Mouse (Mus musculus) testis, adult 2 months (tissue): ENCODE results near the gene Usp47. TPM values are rescaled to one million over a fixed set of nuclear protein-coding genes. Genes with fewer than 3 reads are reported as not detected.

Experiments used
- H3K27ac ChIP-seq: fragments of 200-500 bp; 2 replicates; pipeline ENCODE4 v1.5.1; 2012; ENCODE audit warnings: low read depth, low read length; ENCODE audit not compliant: control insufficient read depth, insufficient read depth
- H3K27me3 ChIP-seq: fragments of 200-500 bp; 2 replicates; pipeline ENCODE4 v1.6.1; 2012; ENCODE audit warnings: mild to moderate bottlenecking, low read length, moderate library complexity; ENCODE audit not compliant: control insufficient read depth, insufficient read depth
- H3K36me3 ChIP-seq: fragments of 200-500 bp; 2 replicates; pipeline ENCODE4 v1.6.1; 2012; ENCODE audit warnings: mild to moderate bottlenecking, low read length; ENCODE audit not compliant: control insufficient read depth, insufficient read depth
- H3K4me1 ChIP-seq: fragments of 200-500 bp; 2 replicates; pipeline ENCODE4 v1.6.1; 2012; ENCODE audit warnings: low read length; ENCODE audit not compliant: control insufficient read depth, insufficient read depth
- H3K4me3 ChIP-seq: fragments of 200-500 bp; 2 replicates; pipeline ENCODE4 v1.5.1; 2012; ENCODE audit warnings: low read depth, mild to moderate bottlenecking, low read length, moderate library complexity, mixed read lengths; ENCODE audit not compliant: control insufficient read depth
- CTCF ChIP-seq: fragments of 200-500 bp; IDR thresholded peaks from 2 replicates; pipeline ENCODE4 v1.5.1; 2012; ENCODE audit warnings: low read depth, mild to moderate bottlenecking, inconsistent platforms, low read length, moderate library complexity; ENCODE audit not compliant: control insufficient read depth, insufficient read depth, insufficient replicate concordance
- POLR2A ChIP-seq: fragments of 200-500 bp; IDR thresholded peaks from 2 replicates; pipeline ENCODE4 v1.6.1; 2012; ENCODE audit warnings: low read depth, mild to moderate bottlenecking, inconsistent platforms, low read length, moderate library complexity; ENCODE audit not compliant: control insufficient read depth
- polyA plus RNA-seq: library from polyadenylated mRNA; depleted of rRNA; stranded (reverse); fragments of >200 nt; gene quantifications from 2 replicates; pipeline ENCODE4 v1.2.3, GENCODE M21; 2012

Gene Usp47
- polyA plus RNA-seq, 1 experiment, result 68.3 TPM

DNA sequence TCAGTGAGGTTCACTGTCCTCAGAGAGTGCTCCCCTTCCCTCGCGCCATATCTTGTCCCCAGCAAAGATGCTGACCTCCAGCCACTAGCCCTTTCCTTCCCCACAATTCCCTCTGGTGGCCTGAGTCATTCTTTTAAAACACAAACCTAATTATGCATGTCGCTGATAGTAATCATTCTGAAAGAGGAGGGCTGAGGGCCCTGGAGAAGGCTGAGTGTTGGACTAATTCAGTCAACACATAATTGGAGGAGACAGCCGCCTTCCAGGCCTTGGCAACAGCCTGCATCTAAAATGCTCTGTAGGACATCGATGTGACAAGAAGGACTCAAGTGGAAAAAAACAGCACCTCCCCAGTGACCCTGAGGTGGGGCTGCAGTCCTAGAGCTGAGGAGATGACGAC lies 106.5 kb downstream of the Usp47 start:
- Histone ChIP-seq H3K36me3 (no peaks in the 10 kb centered on the region), H3K4me1 (no peaks in the 10 kb centered on the region), H3K27me3 (no peaks in the 10 kb centered on the region), H3K27ac (no peak overlapping the region), H3K4me3 (no peak overlapping the region)
- TF ChIP-seq CTCF, result no peak
- no peak for TF ChIP-seq POLR2A

DNA sequence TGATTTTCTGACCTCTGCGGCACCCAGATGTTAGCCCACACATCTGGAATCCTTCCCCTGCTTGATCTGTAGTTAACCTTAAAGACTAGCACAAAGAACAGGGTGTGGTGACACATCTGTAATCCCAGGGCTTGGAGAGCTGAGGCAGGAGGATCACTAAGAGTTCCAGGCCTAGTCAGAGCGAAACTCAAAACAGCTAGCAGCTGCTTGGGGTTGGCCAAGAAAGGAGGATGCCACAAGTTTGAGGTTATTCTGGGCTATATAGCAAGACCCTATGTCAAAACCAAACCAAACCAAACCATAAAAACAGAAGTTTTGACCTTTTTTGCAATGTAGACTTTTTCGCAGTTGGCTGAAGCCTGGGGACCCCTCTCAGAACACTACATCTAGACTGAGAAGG lies 107.4 kb downstream of the Usp47 start:
- TF ChIP-seq POLR2A (no peak), CTCF (no peak)
- no peak overlapping the region for H3K27ac ChIP-seq
- no peak overlapping the region for H3K4me3 ChIP-seq
- H3K27me3 ChIP-seq, result no peaks in the 10 kb centered on the region
- no peaks in the 10 kb centered on the region for H3K36me3 ChIP-seq
- no peaks in the 10 kb centered on the region for H3K4me1 ChIP-seq

DNA sequence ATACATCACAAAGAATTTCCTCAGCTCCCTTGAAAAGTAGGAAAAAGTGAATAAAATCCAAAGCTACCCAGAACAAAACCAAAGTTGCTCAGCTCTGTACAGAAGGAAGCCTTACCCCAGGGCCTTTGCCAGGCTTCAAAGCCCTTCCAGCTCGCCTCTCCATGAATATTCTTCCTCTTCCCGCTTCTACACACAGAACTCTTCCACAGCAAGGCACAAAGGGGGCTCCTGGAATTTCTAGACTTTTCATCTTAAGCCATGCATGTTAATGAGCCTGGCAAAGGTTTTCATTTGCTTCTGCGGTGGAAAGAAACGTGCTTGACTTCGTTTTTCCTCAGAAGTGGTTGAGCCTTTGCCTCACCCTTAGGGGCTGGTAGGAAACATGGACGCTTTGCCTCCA lies 108.7 kb downstream of the Usp47 start:
- Histone ChIP-seq H3K27ac (no peak overlapping the region), H3K4me1 (no peaks in the 10 kb centered on the region), H3K36me3 (no peaks in the 10 kb centered on the region), H3K4me3 (no peak overlapping the region), H3K27me3 (no peaks in the 10 kb centered on the region)
- no peak for TF ChIP-seq CTCF
- no peak for TF ChIP-seq POLR2A

DNA sequence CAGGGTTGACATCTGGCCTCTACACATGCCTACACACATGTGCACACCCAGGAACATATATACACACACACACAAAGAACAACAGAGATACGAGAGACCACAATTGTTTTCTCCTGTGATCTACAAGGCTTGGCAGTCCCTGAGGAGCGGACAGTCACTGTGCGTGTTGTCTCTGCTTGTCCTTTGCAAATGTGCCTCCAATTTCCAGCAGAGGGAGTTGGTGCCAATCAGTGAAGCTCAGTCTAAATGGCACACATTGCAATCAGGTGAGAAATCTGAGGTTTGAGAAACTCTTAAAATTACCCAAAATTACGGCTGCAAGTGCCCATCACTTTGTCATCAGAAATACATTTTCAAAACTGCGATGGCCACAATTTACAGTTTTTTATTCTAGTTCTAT lies 110.0 kb downstream of the Usp47 start:
- H3K4me1 ChIP-seq, result no peaks in the 10 kb centered on the region
- H3K36me3 ChIP-seq, result no peaks in the 10 kb centered on the region
- TF ChIP-seq CTCF (no peak), POLR2A (no peak)
- H3K4me3 ChIP-seq, result no peak overlapping the region
- no peak overlapping the region for H3K27ac ChIP-seq
- no peaks in the 10 kb centered on the region for H3K27me3 ChIP-seq

DNA sequence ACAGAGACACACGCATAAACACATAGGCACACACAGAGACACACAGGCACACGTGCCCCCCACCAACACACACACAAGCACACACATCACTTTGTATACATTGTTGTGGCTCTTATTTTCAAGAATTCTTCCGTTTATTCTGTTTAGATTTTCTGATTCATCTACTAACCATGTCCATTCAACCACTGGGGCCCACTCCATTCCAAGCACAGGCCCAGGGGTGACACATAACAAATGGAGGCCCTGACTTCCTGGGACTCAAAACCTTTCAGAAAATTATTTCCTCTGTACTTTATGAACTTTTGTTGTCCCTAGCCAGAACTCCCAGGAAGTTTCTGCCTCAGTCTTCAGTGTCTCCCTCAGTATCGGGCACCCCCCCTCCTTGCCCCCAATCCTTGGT lies 111.9 kb downstream of the Usp47 start:
- H3K4me3 ChIP-seq, result no peak overlapping the region
- H3K27me3 ChIP-seq, result no peaks in the 10 kb centered on the region
- no peak overlapping the region for H3K27ac ChIP-seq
- TF ChIP-seq POLR2A (no peak), CTCF (no peak)
- H3K36me3 ChIP-seq, result no peaks in the 10 kb centered on the region
- H3K4me1 ChIP-seq, result no peaks in the 10 kb centered on the region

DNA sequence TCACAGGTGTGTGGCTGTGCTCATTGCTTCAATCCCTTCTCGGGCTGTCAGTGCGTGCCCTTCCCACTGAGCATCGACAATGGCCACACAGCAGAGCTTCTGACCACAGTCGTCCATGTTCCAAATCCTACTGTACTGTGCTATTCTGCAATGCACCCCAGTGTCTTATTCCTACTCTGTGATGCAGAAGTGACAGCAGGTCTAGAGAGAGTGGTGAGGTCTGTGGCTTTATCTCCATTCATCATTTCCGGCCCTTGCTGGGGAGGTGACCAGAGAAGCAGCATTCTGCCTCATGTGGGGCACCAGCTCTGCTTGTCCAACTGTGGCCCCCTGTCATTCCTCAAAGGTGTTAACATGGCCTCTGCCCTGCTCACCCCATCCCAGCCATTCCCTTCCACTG lies 113.2 kb downstream of the Usp47 start:
- Histone ChIP-seq H3K36me3 (no peaks in the 10 kb centered on the region), H3K27ac (no peak overlapping the region), H3K4me3 (no peak overlapping the region), H3K27me3 (no peaks in the 10 kb centered on the region), H3K4me1 (no peaks in the 10 kb centered on the region)
- no peak for TF ChIP-seq CTCF

DNA sequence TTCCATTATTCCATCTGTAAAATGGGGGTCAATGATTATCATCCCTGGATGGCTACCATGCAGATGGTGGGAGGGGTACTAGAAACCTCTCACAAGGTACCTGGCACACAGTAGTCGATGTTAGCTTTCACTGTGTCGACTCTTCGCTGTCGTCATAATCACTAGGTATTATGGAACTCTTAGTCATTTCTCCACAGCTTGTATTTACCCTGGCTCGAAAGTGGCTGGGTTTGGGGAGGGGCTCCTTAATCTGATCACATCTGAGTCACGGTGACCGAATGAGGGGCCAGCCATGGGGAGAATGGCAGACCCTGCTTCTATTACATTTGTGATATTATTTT lies 114.8 kb downstream of the Usp47 start:
- Histone ChIP-seq H3K4me1 (no peaks in the 10 kb centered on the region), H3K27me3 (no peaks in the 10 kb centered on the region), H3K27ac (no peak overlapping the region), H3K4me3 (no peak overlapping the region), H3K36me3 (no peaks in the 10 kb centered on the region)
- no peak for TF ChIP-seq CTCF
- no peak for TF ChIP-seq POLR2A

DNA sequence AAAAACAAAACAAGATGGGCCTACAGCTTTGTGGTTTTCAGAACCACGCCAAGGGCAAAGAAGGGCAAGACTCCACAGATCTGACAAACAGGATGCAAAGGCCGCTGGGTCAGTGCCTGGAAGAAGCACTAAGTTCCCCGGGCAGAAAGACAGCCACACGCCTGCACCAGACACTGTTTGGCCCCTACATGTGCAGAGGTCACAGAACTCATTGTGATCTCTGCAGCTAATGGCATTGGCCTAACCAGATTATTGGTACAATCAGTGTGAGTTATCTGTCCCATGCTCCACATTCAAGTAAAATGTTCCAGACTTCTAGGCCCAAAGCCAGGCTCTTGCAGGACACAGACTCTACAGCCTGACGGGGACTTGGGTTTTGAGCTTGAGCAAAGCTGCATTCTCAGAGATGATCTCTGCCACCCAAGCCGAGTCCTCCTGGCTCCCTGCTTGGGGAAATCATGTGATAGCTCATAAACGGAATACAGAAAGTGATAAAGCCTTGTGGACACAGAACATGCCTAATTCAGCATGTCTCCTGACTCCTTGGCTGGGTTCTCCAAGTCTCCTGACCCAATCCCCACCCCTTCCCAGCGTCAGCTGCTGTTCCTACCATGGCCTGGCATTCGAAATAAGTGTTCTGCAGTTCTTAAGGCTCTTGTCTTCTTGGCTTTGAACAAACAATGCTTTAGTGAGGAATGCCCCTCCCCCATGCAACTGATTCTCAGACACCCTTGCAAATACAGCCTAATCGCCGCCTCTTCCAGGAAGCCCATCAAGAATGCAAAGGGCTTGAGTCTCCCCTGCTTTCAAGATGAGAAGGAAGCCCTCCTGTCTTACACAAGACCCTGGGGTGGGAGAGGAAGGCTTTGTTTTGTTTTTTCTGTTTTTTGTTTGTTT lies 115.5 kb downstream of the Usp47 start:
- TF ChIP-seq POLR2A (no peak), CTCF (no peak)
- H3K27ac ChIP-seq, result no peak overlapping the region
- H3K36me3 ChIP-seq, result no peaks in the 10 kb centered on the region
- H3K4me1 ChIP-seq, result no peaks in the 10 kb centered on the region
- H3K27me3 ChIP-seq, result no peaks in the 10 kb centered on the region
- H3K4me3 ChIP-seq, result no peak overlapping the region
